Mouse (Mus musculus) frontal cortex, postnatal 10 days (tissue): ENCODE results near the gene Iqck.

ENCODE experiments used
- DNase-seq, 2 experiments: peaks; one replicate each; pipeline ENCODE4 v3.0.0; 2022; ENCODE audit warnings: low spot score in 2 of 2, mixed read lengths in 1 of 2

Iqck gene

GRCm38 (mm10) chr7:118991341-118991884 is 135.9 kb downstream of the Iqck start:
- no peak for DNase-seq

DNA sequence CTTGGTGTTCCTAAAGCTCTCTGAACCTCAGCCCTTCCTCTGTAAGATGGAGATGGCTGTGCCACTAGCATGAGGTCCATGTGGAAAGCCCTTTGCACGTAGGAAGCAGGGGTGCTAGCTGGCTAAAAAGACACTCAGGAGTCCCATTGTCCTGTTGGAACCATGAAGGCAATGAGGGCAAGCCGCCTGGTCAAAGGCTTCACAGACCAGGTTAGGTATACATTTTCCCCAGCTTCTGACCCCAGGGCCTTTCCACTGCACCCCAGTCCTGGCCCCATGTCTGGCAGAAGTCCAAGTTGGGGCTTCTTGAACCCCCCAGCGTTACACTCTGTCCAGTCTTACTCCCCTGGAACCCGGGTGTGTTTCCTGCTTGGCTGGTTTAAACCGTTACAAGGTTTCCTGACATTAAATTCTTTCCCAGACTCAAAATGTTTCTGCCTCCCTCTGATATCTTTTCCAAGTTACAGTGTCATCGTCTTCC is 136.6 kb downstream of the Iqck start:
- no peak for DNase-seq

DNA sequence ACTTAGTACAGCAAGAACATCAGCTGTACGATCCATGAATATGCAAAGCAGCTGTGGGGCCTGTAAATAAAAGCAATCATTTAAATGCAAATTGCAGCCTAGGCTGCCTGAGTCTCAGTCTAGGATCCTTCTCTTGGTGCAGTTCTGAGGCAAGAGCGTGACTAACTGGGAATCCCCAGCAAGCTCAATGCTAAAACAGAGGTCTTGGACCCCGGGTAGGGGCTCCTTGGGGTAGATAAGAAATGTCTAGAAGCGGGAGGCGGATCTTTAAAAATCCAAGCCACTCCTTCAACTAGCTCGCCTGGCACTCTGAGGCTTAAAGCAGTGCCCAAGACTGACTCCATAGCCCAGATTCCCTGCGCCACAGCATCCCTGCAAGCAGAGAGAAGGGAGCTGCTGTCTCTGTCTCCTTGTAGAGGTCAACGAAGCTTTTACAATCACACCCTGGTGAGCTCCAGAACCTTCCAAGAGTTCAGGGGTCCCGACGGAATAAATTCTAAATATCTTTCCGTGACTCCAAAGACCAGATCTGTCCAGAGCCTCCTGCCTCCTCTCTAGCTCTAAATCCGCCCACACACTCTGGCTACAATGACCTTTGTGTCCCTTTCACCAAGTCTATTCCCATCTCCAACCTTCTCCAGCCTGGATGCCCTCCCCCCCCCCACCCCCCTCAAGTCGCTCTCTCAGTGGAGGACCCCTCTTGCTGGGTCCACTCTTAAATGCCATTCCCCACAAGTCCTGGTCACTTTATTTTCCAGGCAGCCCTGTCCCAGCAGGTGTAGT is 137.3 kb downstream of the Iqck start:
- no peak for DNase-seq

DNA sequence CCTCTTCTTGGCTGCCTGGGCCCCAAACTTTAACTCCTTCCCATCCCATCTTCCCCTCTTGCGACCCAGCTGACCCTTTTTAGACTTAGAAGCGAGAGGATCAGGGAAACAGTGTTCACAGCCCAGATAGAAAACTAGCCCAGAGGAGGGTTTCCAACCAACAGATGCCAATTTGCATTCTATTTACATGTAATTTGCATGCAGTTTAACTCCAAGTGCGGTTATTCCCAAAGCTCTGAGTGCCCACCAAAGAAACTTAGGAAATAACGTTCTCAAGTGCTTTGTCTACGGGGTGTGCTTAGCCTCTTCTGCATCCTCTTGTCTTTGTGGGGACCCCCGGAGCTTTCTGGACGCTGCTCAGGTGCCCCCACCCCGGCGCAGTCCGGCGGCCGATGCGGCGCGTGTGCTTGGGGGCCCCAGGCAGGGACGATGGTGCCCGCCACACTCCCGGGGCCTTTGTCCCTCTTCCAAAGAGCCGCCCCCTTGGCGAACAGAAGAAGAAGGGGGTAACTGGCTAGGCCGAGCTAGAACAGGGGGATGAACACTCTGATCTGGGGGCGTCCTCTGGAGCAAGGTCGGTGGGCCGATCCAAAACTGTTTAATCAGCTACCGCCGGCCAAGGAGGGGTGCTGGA is 138.2 kb downstream of the Iqck start:
- DNase-seq = peak in 1 of 2 experiments; percentile 36

GRCm38 (mm10) chr7:118994231-118994842 is 138.8 kb downstream of the Iqck start:
- DNase-seq = no peak

DNA sequence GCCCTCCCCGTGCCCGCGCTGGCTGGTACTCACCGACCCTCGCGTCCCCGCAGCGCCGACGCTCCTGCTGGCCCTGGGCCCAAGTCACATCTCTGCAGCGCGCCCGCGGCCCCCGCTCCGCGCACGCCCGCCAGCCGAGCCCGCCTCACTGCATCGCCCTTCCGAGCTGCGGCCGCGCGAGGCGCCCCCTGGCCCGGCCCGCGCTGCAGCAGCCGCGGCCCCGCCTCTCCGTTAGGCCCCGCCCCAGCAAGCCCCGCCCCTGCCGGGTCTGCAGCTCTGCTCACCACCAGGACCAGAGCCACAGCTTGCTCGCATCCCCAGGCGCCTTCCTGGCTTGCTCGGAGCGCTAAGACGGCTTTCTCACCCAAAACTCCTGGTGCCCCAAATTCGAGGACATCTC is 139.5 kb downstream of the Iqck start, which contains the start of gene Gprc5b:
Gene Gprc5b (minus strand): TSS at position 205 of the 400 bp plus-strand sequence.
- DNase-seq = peak; percentile 66 to 82

GRCm38 (mm10) chr7:118995671-118996070 is 140.1 kb downstream of the Iqck start:
- DNase-seq = no peak

GRCm38 (mm10) chr7:118996137-118996837 is 140.7 kb downstream of the Iqck start:
- DNase-seq = peak; percentile 63 to 84

- no peak for DNase-seq
Measured at GRCm38 (mm10) chr7:118999857-119000256, 144.3 kb downstream of the Iqck start.

DNA sequence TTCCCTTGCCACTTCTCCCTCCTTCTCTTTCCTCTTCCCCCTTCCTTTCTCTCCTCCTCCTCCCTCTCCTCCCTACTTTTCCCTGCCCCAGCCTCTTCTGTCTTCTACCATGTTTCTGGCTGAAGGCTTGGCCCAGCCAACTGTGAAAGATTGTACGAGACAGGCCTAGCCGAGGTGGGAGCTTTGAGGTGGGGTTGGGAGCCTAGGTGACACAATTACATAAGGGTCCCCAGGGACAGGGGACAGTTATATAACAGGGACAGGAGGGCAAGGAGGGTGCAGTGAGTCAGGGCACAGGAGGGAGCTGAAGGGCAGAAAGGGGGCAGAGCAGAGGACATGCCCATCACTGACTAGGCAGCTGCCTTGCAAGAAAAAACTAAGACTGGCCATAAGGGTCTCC is 146.4 kb downstream of the Iqck start:
- DNase-seq = no peak

- no peak for DNase-seq
Measured at GRCm38 (mm10) chr7:119002501-119002900, 146.9 kb downstream of the Iqck start.

GRCm38 (mm10) chr7:119010854-119011529 is 155.4 kb downstream of the Iqck start:
- DNase-seq = peak; percentile 53 to 76

GRCm38 (mm10) chr7:119015736-119016135 is 160.2 kb downstream of the Iqck start:
- peak in 1 of 2 experiments; percentile 41 for DNase-seq

GRCm38 (mm10) chr7:119019537-119019936 is 164.0 kb downstream of the Iqck start:
- peak in 1 of 2 experiments; percentile 34 for DNase-seq
